Mouse (Mus musculus) T-helper 1 cell (primary cell): Measurements from ENCODE around the gene Aunip.
"Not testable (repeated sequence)": the region's sequence is repeated elsewhere in the genome, so short reads cannot be mapped to it uniquely, and the experiment has no call there.

Experiments used
- in situ Hi-C: fragments of 300-600 bp; cut with MboI, MseI; formaldehyde crosslinking; loops from one replicate; pipeline ENCODE4 v1.15.1; 2025; ENCODE audit warnings: high pct_unique_total_duplicates

Aunip gene

GRCm38 (mm10) chr4:134485151-134485900 lies 25.5 kb upstream of the Aunip start:
- in situ Hi-C loops, result no loop called here

- in situ Hi-C loops, result no loop called here
Measured at GRCm38 (mm10) chr4:134488211-134488610, 22.6 kb upstream of the Aunip start.

- in situ Hi-C loops, result no loop called here
Measured at GRCm38 (mm10) chr4:134489986-134490665, 20.7 kb upstream of the Aunip start.

GRCm38 (mm10) chr4:134491716-134492115 lies 19.1 kb upstream of the Aunip start:
- in situ Hi-C loops, result no loop called here

- in situ Hi-C loops, result not testable (repeated sequence)
Measured at GRCm38 (mm10) chr4:134494161-134494560, 16.6 kb upstream of the Aunip start.

GRCm38 (mm10) chr4:134494780-134495545 lies 15.8 kb upstream of the Aunip start:
- in situ Hi-C loops, result no loop called here

- in situ Hi-C loops, result no loop called here
Measured at GRCm38 (mm10) chr4:134495546-134495923, 15.3 kb upstream of the Aunip start.

- in situ Hi-C loops, result no loop called here
Measured at GRCm38 (mm10) chr4:134496595-134497210, 14.1 kb upstream of the Aunip start, which contains the start of gene Paqr7. Gene Paqr7, plus strand, starts transcription at chr4:134496697.

- in situ Hi-C loops, result no loop called here
Measured at GRCm38 (mm10) chr4:134497223-134497622, 13.6 kb upstream of the Aunip start.

- in situ Hi-C loops, result no loop called here
Measured at GRCm38 (mm10) chr4:134497986-134498731, 12.6 kb upstream of the Aunip start.

- in situ Hi-C loops, result not testable (repeated sequence)
Measured at GRCm38 (mm10) chr4:134498983-134499382, 11.8 kb upstream of the Aunip start.

- in situ Hi-C loops, result no loop called here
Measured at GRCm38 (mm10) chr4:134501095-134501494, 9.7 kb upstream of the Aunip start.

- in situ Hi-C loops, result no loop called here
Measured at GRCm38 (mm10) chr4:134503686-134504357, 7.0 kb upstream of the Aunip start.

GRCm38 (mm10) chr4:134505303-134505789 lies 5.5 kb upstream of the Aunip start:
- in situ Hi-C loops, result no loop called here

- in situ Hi-C loops, result no loop called here
Measured at GRCm38 (mm10) chr4:134505966-134506594, 4.7 kb upstream of the Aunip start.

- in situ Hi-C loops, result no loop called here
Measured at GRCm38 (mm10) chr4:134506713-134507112, 4.1 kb upstream of the Aunip start.

- in situ Hi-C loops, result no loop called here
Measured at GRCm38 (mm10) chr4:134510396-134510795, 403 bp upstream of the Aunip start.

- in situ Hi-C loops, result no loop called here
Measured at GRCm38 (mm10) chr4:134511730-134512129, 931 bp downstream of the Aunip start.

GRCm38 (mm10) chr4:134512798-134513197 lies 2.0 kb downstream of the Aunip start:
- in situ Hi-C loops, result no loop called here
